Mouse (Mus musculus) adrenal gland, postnatal 36 days (tissue): ENCODE results near the gene Prrxl1. TPM values are rescaled to one million over a fixed set of nuclear protein-coding genes. Genes with fewer than 3 reads are reported as not detected.

Source experiments
- total RNA-seq, 2 experiments: library from RNA; stranded (reverse); gene quantifications; 2 replicates each; pipeline ENCODE4 v1.2.3; 2021

The Prrxl1 gene
- total RNA-seq, 2 experiments from 2014 or later: 0.73 to 0.76 TPM

Other genes starting within 250 kb of the Prrxl1 start
- not detected for gene 1700024G13Rik, start 211.0 kb upstream of the Prrxl1 start, total RNA-seq
- not detected for gene Slc18a3, start 134.6 kb upstream of the Prrxl1 start, total RNA-seq
- not detected for gene Chat, start 133.4 kb upstream of the Prrxl1 start, total RNA-seq
- 10 to 100 TPM; 11.8 to 18.6 TPM for gene Ercc6, start 85.9 kb upstream of the Prrxl1 start, total RNA-seq
- gene 3425401B19Rik, start 85.9 kb downstream of the Prrxl1 start, total RNA-seq: under 1 TPM in 1 of 2 experiments, not detected in 1; 0.10 TPM
- 1 to 10 TPM; 3.9 to 5.2 TPM for gene Tmem273, start 186.6 kb downstream of the Prrxl1 start, total RNA-seq
- gene Fam170b, start 234.6 kb downstream of the Prrxl1 start, total RNA-seq: under 1 TPM; 0.33 to 0.36 TPM